Mouse (Mus musculus) cerebellum, adult 2 months (tissue): ENCODE measurements around the gene Prtg.

Source experiments
- CTCF ChIP-seq: fragments of 200-500 bp; IDR thresholded peaks from 2 replicates; pipeline ENCODE4 v1.5.1; 2011; ENCODE audit warnings: low read depth, mild to moderate bottlenecking, control low read depth, low read length, moderate library complexity, borderline replicate concordance; ENCODE audit not compliant: insufficient read depth
- POLR2A ChIP-seq: fragments of 200-500 bp; IDR thresholded peaks from 2 replicates; pipeline ENCODE4 v1.6.1; 2011; ENCODE audit warnings: low read length, control low read depth, borderline replicate concordance; ENCODE audit not compliant: insufficient read depth

DNA sequence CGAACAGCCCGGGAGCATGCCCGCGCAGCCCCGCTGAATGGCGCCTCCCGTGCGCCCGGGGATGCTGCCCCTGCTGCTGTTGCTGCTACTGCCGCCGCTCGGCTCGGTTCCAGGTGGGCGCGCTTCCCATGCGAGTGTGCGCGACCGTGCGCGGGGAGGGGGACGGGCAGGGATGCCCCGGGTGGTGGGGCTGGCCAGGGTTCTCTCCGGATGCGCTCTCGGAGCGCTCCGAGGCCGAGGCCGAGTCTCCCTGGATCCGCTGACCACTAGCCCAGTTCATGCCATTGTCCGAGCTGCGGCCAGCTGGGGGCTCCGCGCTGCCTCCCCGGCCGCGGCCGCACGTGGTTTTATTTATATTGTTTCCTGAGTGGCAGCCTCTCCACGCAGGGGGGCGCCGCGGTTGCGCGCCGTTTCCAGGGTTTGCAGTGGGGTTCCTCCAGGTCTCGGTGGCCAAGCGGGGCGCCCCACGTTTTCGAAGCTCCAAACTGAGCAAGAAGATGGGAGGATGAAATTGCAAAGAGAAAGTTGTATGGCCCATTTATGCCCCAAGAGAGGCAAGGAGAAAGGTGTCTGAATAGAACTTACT is 839 bp downstream of the Prtg start:
- TF ChIP-seq POLR2A (no peak), CTCF (no peak)
